Mouse (Mus musculus) right cerebral cortex, postnatal 25 days (tissue): ENCODE data around the gene Cx3cr1.

Source experiments
- DNase-seq: peaks from one replicate; pipeline ENCODE4 v3.0.0; 2022

The Cx3cr1 gene

GRCm38 (mm10) chr9:120081247-120081646 is 11.6 kb upstream of the Cx3cr1 start:
- DNase-seq = no peak

- peak; percentile 49 for DNase-seq
Observed at GRCm38 (mm10) chr9:120080546-120081108, 10.9 kb upstream of the Cx3cr1 start.

GRCm38 (mm10) chr9:120079901-120080300 is 10.2 kb upstream of the Cx3cr1 start:
- DNase-seq = no peak

GRCm38 (mm10) chr9:120078241-120078640 is 8.6 kb upstream of the Cx3cr1 start:
- DNase-seq = no peak

GRCm38 (mm10) chr9:120074516-120074915 is 4.8 kb upstream of the Cx3cr1 start:
- no peak for DNase-seq

GRCm38 (mm10) chr9:120073169-120073568 is 3.5 kb upstream of the Cx3cr1 start:
- peak; percentile 71 for DNase-seq

- no peak for DNase-seq
Observed at GRCm38 (mm10) chr9:120071251-120071650, 1.6 kb upstream of the Cx3cr1 start.

- DNase-seq = no peak
Observed at GRCm38 (mm10) chr9:120068047-120068446, 1.6 kb downstream of the Cx3cr1 start.

GRCm38 (mm10) chr9:120067609-120068008 is 2.1 kb downstream of the Cx3cr1 start:
- no peak for DNase-seq

- no peak for DNase-seq
Observed at GRCm38 (mm10) chr9:120064317-120064716, 5.4 kb downstream of the Cx3cr1 start.

- DNase-seq = no peak
Observed at GRCm38 (mm10) chr9:120058730-120059129, 10.9 kb downstream of the Cx3cr1 start.

- DNase-seq = no peak
Observed at GRCm38 (mm10) chr9:120056201-120056600, 13.5 kb downstream of the Cx3cr1 start.

- DNase-seq = no peak
Observed at GRCm38 (mm10) chr9:120054545-120055277, 15.0 kb downstream of the Cx3cr1 start.

GRCm38 (mm10) chr9:120049407-120049806 is 20.3 kb downstream of the Cx3cr1 start:
- DNase-seq = no peak

GRCm38 (mm10) chr9:120048495-120048894 is 21.2 kb downstream of the Cx3cr1 start:
- no peak for DNase-seq

- no peak for DNase-seq
Observed at GRCm38 (mm10) chr9:120043115-120043514, 26.6 kb downstream of the Cx3cr1 start.

GRCm38 (mm10) chr9:120037414-120037813 is 32.3 kb downstream of the Cx3cr1 start:
- DNase-seq = peak; percentile 7

GRCm38 (mm10) chr9:120034375-120034774 is 35.3 kb downstream of the Cx3cr1 start:
- peak; percentile 14 for DNase-seq

- DNase-seq = no peak
Observed at GRCm38 (mm10) chr9:120032710-120033109, 37.0 kb downstream of the Cx3cr1 start.

GRCm38 (mm10) chr9:120030421-120030820 is 39.3 kb downstream of the Cx3cr1 start:
- no peak for DNase-seq

- no peak for DNase-seq
Observed at GRCm38 (mm10) chr9:120029880-120030279, 39.8 kb downstream of the Cx3cr1 start.

GRCm38 (mm10) chr9:120027401-120028151 is 42.1 kb downstream of the Cx3cr1 start:
- no peak for DNase-seq

- no peak for DNase-seq
Observed at GRCm38 (mm10) chr9:120024625-120025024, 45.1 kb downstream of the Cx3cr1 start.

- no peak for DNase-seq
Observed at GRCm38 (mm10) chr9:120024171-120024570, 45.5 kb downstream of the Cx3cr1 start.
